Mouse (Mus musculus) small intestine, adult 2 months (tissue): ENCODE results near the gene Tm4sf20. TPM values are rescaled to one million over a fixed set of nuclear protein-coding genes. Genes with fewer than 3 reads are reported as not detected.
A peak's percentile ranks its signal among the peaks of the same experiment; 100 is the strongest.

Experiments used
- H3K27ac ChIP-seq: fragments of 200-500 bp; 2 replicates; pipeline ENCODE4 v1.5.1; 2012; ENCODE audit warnings: low read depth, low read length, control low read depth, inconsistent platforms; ENCODE audit not compliant: insufficient read depth
- H3K27me3 ChIP-seq: fragments of 200-500 bp; 2 replicates; pipeline ENCODE4 v1.6.1; 2012; ENCODE audit warnings: mild to moderate bottlenecking, moderate library complexity, low read length, inconsistent platforms; ENCODE audit not compliant: control insufficient read depth, insufficient read depth
- H3K36me3 ChIP-seq: fragments of 200-500 bp; 2 replicates; pipeline ENCODE4 v1.6.1; 2012; ENCODE audit warnings: mild to moderate bottlenecking, low read length, control low read depth, inconsistent platforms; ENCODE audit not compliant: control insufficient read depth, insufficient read depth
- H3K4me1 ChIP-seq: fragments of 200-500 bp; 2 replicates; pipeline ENCODE4 v1.6.1; 2012; ENCODE audit warnings: low read length, inconsistent platforms, mixed read lengths; ENCODE audit not compliant: control insufficient read depth, insufficient read depth, insufficient read length
- H3K4me3 ChIP-seq: fragments of 200-500 bp; 2 replicates; pipeline ENCODE4 v1.5.1; 2012; ENCODE audit warnings: low read depth, mild to moderate bottlenecking, control low read depth, inconsistent platforms, low read length, moderate library complexity
- CTCF ChIP-seq: fragments of 200-500 bp; IDR thresholded peaks from 2 replicates; pipeline ENCODE4 v1.5.1; 2012; ENCODE audit warnings: low read depth, mild to moderate bottlenecking, control low read depth, inconsistent platforms, low read length, moderate library complexity, mixed read lengths; ENCODE audit not compliant: insufficient replicate concordance, insufficient read length; ENCODE audit errors: extremely low read depth
- POLR2A ChIP-seq: fragments of 200-500 bp; IDR thresholded peaks from 2 replicates; pipeline ENCODE4 v1.6.1; 2012; ENCODE audit warnings: low read depth, mild to moderate bottlenecking, control low read depth, inconsistent platforms, low read length, moderate library complexity
- WGBS: fragments of 180-500 bp; shearing (Covaris S2); methylation state at CpG from one replicate; pipeline ENCODE4 v1.1.7; 2018; 5-methylcytosine and 5-hydroxymethylcytosine counted together
- polyA plus RNA-seq: library from polyadenylated mRNA; depleted of rRNA; stranded (reverse); fragments of >200 nt; gene quantifications from 2 replicates; pipeline ENCODE4 v1.2.3, GENCODE M21; 2012; rRNA removed

Tm4sf20 gene
- 38.1 and 224 TPM in 2 replicates for polyA plus RNA-seq

- Histone ChIP-seq H3K36me3 (peaks cover 10% of the 10 kb centered on the region), H3K4me1 (peaks cover 6% of the 10 kb centered on the region; the same call in 1 of the 2 replicates), H3K27me3 (no peaks in the 10 kb centered on the region), H3K4me3 (peak within 1 kb of the TSS; percentile 76), H3K27ac (peak within 1 kb of the TSS; percentile 94)
- no peak for TF ChIP-seq CTCF
- TF ChIP-seq POLR2A, result peak; percentile 62; the same call in 1 of the 2 replicates
- WGBS, result 16% methylated on average over 5 of the region's 5 CpGs
Measured at GRCm38 (mm10) chr1:82768269-82768668, at the start of gene Tm4sf20. Gene Tm4sf20 (minus strand): TSS chr1:82768461.

DNA sequence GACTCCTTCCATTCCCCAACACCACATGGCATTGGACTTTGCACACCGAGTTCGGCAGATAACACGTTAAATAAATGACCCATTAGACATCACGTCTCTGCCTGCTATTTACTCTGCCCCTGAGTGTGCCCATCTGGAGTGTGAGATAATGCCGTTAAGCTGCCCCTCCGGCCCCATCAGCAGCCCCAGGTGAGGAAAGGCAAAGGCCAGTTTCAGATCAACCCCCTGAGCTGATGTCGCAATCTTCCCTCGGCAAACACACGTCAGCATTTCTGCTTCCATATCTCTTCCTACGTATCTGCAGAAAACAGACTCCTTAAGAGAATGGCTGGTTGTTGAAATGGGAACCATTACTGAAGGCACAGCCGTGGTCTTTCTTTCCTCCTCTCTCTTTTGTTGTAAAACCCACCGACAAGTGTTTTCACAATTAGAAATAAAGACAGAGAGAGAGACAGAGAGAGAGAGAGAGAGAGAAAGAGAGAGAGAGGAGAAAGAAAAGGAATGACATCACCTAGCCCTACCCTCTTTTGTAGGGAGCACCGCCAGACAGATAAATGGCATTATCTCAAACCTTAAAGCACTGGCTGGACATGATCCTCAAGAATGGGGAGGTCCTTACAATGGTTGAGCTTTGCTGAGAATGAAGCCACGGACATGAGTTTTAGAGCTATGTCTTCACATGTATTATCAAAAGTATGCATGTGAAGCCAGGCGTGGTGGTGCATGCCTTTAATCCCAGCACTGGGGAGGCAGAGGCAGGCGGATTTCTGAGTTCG, 47.9 kb upstream of the Tm4sf20 start:
- Histone ChIP-seq H3K27ac (peak overlapping the region; percentile 89), H3K4me3 (no peak overlapping the region), H3K27me3 (no peaks in the 10 kb centered on the region), H3K4me1 (peaks cover 24% of the 10 kb centered on the region), H3K36me3 (no peaks in the 10 kb centered on the region)
- TF ChIP-seq CTCF (no peak), POLR2A (no peak)
- WGBS, result 24% methylated on average over 17 of the region's 17 CpGs

- no peak for TF ChIP-seq CTCF
- TF ChIP-seq POLR2A, result no peak
- H3K4me3 ChIP-seq, result no peak overlapping the region
- peaks cover 18% of the 10 kb centered on the region; the same call in 1 of the 2 replicates for H3K4me1 ChIP-seq
- H3K36me3 ChIP-seq, result no peaks in the 10 kb centered on the region
- no peaks in the 10 kb centered on the region for H3K27me3 ChIP-seq
- 31% methylated on average over 1 of the region's 1 CpGs for WGBS
- H3K27ac ChIP-seq, result no peak overlapping the region
Measured at GRCm38 (mm10) chr1:82811766-82812165, 43.5 kb upstream of the Tm4sf20 start.

- WGBS, result 75% methylated on average over 3 of the region's 3 CpGs
- no peak overlapping the region for H3K4me3 ChIP-seq
Measured at GRCm38 (mm10) chr1:82808564-82808963, 40.3 kb upstream of the Tm4sf20 start.

DNA sequence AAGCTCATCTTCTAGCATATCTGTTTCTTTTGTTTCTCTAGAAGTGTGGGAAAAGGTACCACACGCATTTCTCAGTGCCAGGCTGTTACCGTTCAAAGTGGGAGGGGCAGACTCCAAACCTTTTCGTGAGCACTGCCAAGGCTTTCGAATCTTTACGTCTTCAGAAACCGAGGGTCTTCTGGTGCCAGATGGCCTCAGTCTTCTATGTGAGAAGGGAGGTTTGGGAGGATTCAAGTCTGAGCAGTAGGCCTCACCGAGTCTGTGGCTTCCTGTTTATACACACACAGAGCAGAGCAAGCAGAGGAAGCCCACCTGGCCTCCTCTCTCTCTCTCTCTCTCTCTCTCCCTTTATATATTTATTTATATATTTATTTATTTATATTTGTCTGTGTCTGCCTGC, 38.9 kb upstream of the Tm4sf20 start:
- H3K4me1 ChIP-seq, result peaks cover 4% of the 10 kb centered on the region; the same call in 1 of the 2 replicates
- no peak for TF ChIP-seq CTCF
- TF ChIP-seq POLR2A, result no peak
- H3K27ac ChIP-seq, result peak overlapping the region; percentile 17; the same call in 1 of the 2 replicates
- no peaks in the 10 kb centered on the region for H3K27me3 ChIP-seq
- no peak overlapping the region for H3K4me3 ChIP-seq
- no peaks in the 10 kb centered on the region for H3K36me3 ChIP-seq
- 81% methylated on average over 7 of the region's 7 CpGs for WGBS

More at GRCm38 (mm10) chr1:82808564-82808963, 40.3 kb upstream of the Tm4sf20 start:
- no peak for TF ChIP-seq CTCF
- no peak for TF ChIP-seq POLR2A
- Histone ChIP-seq H3K27ac (no peak overlapping the region), H3K4me1 (peaks cover 4% of the 10 kb centered on the region; the same call in 1 of the 2 replicates), H3K27me3 (no peaks in the 10 kb centered on the region), H3K36me3 (no peaks in the 10 kb centered on the region)

- no peak overlapping the region for H3K4me3 ChIP-seq
- H3K27ac ChIP-seq, result no peak overlapping the region
- 77% methylated on average over 8 of the region's 8 CpGs for WGBS
- no peaks in the 10 kb centered on the region for H3K36me3 ChIP-seq
- H3K27me3 ChIP-seq, result no peaks in the 10 kb centered on the region
- no peaks in the 10 kb centered on the region for H3K4me1 ChIP-seq
- TF ChIP-seq CTCF (no peak), POLR2A (no peak)
Measured at GRCm38 (mm10) chr1:82806391-82806790, 38.1 kb upstream of the Tm4sf20 start.

- TF ChIP-seq POLR2A, result no peak
- no peak for TF ChIP-seq CTCF
- no peaks in the 10 kb centered on the region for H3K27me3 ChIP-seq
- no peaks in the 10 kb centered on the region for H3K36me3 ChIP-seq
- H3K27ac ChIP-seq, result no peak overlapping the region
- no peak overlapping the region for H3K4me3 ChIP-seq
- H3K4me1 ChIP-seq, result no peaks in the 10 kb centered on the region
- 98% methylated on average over 1 of the region's 1 CpGs for WGBS
Measured at GRCm38 (mm10) chr1:82804059-82804458, 35.8 kb upstream of the Tm4sf20 start.
